Mouse (Mus musculus) c-Kit-positive CD71-negative TER-119-negative erythroid progenitor cells, embryonic 14.5 days (primary cell): ENCODE results near the gene Lad1.

ENCODE experiments used
- DNase-seq: peaks from one replicate; pipeline ENCODE4 v3.0.0-alpha.2; 2013; ENCODE audit warnings: low read depth

The Lad1 gene

DNA sequence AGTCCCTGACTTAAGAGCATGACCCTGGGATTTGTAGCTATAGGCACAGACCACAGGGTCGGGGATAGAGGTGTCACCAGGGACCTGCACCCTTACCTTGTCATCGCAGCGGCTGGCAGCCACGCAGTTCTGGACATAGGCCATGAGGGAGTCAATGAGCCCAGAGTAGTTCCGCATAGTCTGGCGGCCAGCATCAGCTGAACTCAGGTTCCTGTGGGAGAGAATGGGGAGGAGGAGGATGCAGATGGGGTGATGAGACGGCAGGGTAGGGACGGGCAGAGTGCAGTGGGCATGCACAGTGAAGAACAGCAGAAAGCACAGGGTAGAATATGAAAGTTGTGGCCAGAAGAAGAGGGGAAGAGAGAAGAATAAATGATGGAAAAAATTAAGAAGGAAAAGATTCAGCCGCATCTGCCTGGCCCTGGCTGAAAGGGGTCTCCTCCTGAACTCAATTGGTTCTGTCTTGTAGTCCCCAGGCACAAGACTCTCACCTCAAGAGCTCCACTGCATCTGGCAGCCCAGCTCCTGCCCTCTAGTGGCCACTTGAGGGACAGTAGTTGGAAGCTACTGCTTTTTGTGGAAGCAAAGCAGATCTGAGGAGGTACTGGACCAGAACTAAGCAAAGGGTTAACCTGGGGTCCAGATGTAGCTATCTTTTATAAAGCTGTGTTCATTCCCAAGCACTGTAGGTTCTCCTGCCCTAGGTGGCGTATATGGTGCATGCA lies 64.1 kb downstream of the Lad1 start:
- DNase-seq, result peak; percentile 42
